Mouse (Mus musculus) hematopoietic stem cell, adult 5-6 weeks (primary cell): ENCODE data around the gene Poc1b. TPM values are rescaled to one million over a fixed set of nuclear protein-coding genes. Genes with fewer than 3 reads are reported as not detected.
"Not testable (repeated sequence)": the region's sequence is repeated elsewhere in the genome, so short reads cannot be mapped to it uniquely, and the experiment has no call there.

Experiments
- ATAC-seq, 2 experiments: fragments of 125-278 bp in 1 of 2; replicated peaks in 1 of 2; 2 replicates each; pipeline ENCODE4 v1.8.0; 2016 to 2017; ENCODE audit warnings: inconsistent platforms in 2 of 2, mild to moderate bottlenecking in 2 of 2, moderate number of reproducible peaks in 2 of 2, low read depth in 1 of 2, moderate TSS enrichment in 1 of 2; ENCODE audit not compliant: low FRiP score in 2 of 2, poor library complexity in 2 of 2, severe bottlenecking in 2 of 2, insufficient read depth in 1 of 2, low TSS enrichment in 1 of 2
- total RNA-seq: library from RNA; stranded (forward); fragments of 172-1452, 232-1000 nt; gene quantifications from 2 replicates; pipeline ENCODE4 v1.2.3, GENCODE M21; 2017

Poc1b gene
- total RNA-seq, 1 experiment from 2014 or later: 10.9 TPM

- no peak for ATAC-seq
Measured at GRCm38 (mm10) chr10:99133321-99133875, 26.6 kb downstream of the Poc1b start.

GRCm38 (mm10) chr10:99136337-99136736 is 29.5 kb downstream of the Poc1b start:
- ATAC-seq: no peak

- ATAC-seq: no peak
Measured at GRCm38 (mm10) chr10:99145611-99146010, 38.8 kb downstream of the Poc1b start.

- ATAC-seq: no peak
Measured at GRCm38 (mm10) chr10:99146596-99146995, 39.8 kb downstream of the Poc1b start.

GRCm38 (mm10) chr10:99150016-99150415 is 43.2 kb downstream of the Poc1b start:
- no peak for ATAC-seq

GRCm38 (mm10) chr10:99151580-99151979 is 44.7 kb downstream of the Poc1b start:
- ATAC-seq: no peak

GRCm38 (mm10) chr10:99152063-99152462 is 45.2 kb downstream of the Poc1b start:
- ATAC-seq: peak; percentile 46 to 48; a peak in 1 of 4 replicates

- ATAC-seq: no peak
Measured at GRCm38 (mm10) chr10:99154635-99155034, 47.8 kb downstream of the Poc1b start.

GRCm38 (mm10) chr10:99156808-99157207 is 50.0 kb downstream of the Poc1b start:
- peak in 1 of 2 experiments; percentile 52; a peak in 1 of 4 replicates for ATAC-seq

- ATAC-seq: not testable (repeated sequence)
Measured at GRCm38 (mm10) chr10:99157697-99158096, 50.9 kb downstream of the Poc1b start.

GRCm38 (mm10) chr10:99161987-99162582 is 55.2 kb downstream of the Poc1b start:
- ATAC-seq: peak; percentile 70 to 73; a peak in 3 of 4 replicates

- ATAC-seq: no peak
Measured at GRCm38 (mm10) chr10:99163002-99163401, 56.2 kb downstream of the Poc1b start.

GRCm38 (mm10) chr10:99164871-99165477 is 58.1 kb downstream of the Poc1b start:
- ATAC-seq: peak in 1 of 2 experiments; percentile 32; a peak in 1 of 4 replicates

- ATAC-seq: peak; percentile 17 to 29; a peak in 1 of 4 replicates
Measured at GRCm38 (mm10) chr10:99165751-99166282, 59.0 kb downstream of the Poc1b start.

GRCm38 (mm10) chr10:99166392-99166791 is 59.6 kb downstream of the Poc1b start:
- ATAC-seq: no peak

- no peak for ATAC-seq
Measured at GRCm38 (mm10) chr10:99168404-99168803, 61.6 kb downstream of the Poc1b start.

- ATAC-seq: peak; percentile 48 to 72
Measured at GRCm38 (mm10) chr10:99168840-99169764, 62.3 kb downstream of the Poc1b start.
